Mouse (Mus musculus): ENCODE results near the gene Msl1.

Gene Msl1

GRCm38 (mm10) chr11:98795015-98795713 is at the start of gene Msl1:
Gene Msl1, plus strand, starts transcription at chr11:98795516.
- CTCF ChIA-PET = interaction anchor here (0.6 to 1.5 kb wide), 3 partner anchors 8 to 95 kb away, joined by 3 to 15 read pairs (median 4); no protein-coding TSS in a partner anchor

DNA sequence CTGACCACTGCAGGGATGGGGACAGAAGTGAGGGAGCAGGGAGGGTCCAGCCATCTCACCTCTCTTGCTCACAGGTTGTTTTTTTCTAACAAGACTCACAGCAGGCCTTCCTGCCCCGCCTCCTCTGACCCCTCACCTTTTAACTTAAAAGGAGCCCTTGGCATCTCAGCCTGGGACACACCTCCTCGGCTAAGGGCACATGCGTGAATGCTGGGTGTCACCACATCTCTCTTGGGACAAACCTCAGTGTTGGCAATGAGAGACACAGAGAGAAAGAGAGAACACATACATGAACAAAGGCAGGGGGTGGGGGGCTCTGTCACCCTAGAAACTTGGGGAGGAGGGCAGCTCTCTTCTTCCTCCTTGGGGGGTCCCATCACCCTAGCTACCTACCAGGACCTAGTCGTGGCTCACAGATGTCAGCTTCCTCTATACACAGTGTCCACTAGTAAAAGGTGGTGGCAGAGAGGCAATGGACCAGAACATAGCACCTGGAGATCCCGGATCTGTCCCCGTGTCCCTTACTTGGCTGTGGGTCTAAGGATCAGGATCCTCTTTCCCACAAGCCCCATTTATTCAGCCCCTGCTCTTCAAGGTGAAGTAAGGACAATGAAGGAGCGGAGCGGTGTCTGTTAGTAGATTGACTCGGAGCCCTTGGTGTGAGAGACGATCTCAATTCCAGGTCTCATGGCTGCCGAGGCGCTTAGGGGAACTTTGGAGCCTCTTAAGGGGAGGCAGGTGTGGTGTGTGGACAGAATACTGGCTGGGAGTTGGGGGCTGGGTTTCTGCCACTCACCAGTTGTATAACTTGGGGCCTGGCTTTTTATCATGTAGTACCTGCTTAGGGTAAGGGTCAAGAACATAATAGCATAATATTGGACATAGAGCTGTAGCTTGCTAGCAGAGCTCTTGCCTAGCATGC is 49.1 kb upstream of the Msl1 start:
- CTCF ChIA-PET = interaction anchor here (0.6 kb wide), 1 partner anchor 9 kb away, joined by 6 read pairs; no protein-coding TSS in a partner anchor

DNA sequence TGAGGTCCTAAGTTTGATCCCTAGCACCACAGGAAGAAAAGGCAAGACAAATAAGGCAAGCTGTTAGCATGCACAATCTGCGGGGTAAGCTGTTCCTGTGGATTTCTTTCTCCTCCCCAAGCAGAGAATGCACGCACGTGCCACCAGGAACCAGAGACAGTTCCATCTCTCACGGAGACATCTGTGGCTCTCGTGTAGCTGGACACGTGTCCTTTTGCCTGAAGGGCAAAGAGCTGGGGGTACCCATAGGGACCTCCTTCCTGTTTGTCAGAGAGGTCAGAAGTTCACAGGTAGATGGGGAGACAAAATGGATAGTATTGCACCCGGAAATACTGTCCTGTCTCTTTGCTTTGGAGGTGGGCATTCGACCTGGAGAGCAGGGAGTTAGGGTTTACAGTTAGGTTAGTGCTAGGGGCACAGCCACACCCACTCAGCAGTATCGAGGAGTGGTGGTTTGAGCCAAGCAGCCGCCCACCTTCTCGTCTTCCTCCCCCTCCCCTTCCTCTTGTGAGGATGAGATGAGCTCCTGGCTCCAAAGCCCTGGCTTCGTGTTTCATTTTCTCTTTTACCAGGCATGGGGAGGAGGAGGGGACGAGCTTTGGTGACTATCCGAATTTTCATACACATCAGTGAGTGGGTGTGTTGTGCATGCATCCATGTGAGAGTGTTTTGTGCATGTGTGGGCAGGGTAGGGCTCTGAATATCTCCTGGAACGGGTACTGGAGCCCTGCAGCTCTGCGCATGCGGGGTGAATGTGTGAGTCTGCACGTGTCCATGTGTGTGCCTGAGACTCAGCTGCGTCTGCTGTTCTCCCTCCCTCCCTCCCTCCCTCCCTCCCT is 48.2 kb upstream of the Msl1 start:
- CTCF ChIA-PET = interaction anchor here (0.6 kb wide), 3 partner anchors 8 to 1782 kb away, joined by 3 to 6 read pairs (median 5); no protein-coding TSS in a partner anchor

GRCm38 (mm10) chr11:98747804-98748505 is 47.4 kb upstream of the Msl1 start:
- CTCF ChIA-PET = interaction anchor here (0.6 kb wide), 1 partner anchor 9 kb away, joined by 3 read pairs; no protein-coding TSS in a partner anchor

GRCm38 (mm10) chr11:98748506-98749416 is 46.6 kb upstream of the Msl1 start:
- CTCF ChIA-PET = no interaction called here

- CTCF ChIA-PET = interaction anchor here (0.7 kb wide), 1 partner anchor 68 kb away, joined by 3 read pairs; no protein-coding TSS in a partner anchor
Measured at GRCm38 (mm10) chr11:98749716-98750115, 45.6 kb upstream of the Msl1 start.

DNA sequence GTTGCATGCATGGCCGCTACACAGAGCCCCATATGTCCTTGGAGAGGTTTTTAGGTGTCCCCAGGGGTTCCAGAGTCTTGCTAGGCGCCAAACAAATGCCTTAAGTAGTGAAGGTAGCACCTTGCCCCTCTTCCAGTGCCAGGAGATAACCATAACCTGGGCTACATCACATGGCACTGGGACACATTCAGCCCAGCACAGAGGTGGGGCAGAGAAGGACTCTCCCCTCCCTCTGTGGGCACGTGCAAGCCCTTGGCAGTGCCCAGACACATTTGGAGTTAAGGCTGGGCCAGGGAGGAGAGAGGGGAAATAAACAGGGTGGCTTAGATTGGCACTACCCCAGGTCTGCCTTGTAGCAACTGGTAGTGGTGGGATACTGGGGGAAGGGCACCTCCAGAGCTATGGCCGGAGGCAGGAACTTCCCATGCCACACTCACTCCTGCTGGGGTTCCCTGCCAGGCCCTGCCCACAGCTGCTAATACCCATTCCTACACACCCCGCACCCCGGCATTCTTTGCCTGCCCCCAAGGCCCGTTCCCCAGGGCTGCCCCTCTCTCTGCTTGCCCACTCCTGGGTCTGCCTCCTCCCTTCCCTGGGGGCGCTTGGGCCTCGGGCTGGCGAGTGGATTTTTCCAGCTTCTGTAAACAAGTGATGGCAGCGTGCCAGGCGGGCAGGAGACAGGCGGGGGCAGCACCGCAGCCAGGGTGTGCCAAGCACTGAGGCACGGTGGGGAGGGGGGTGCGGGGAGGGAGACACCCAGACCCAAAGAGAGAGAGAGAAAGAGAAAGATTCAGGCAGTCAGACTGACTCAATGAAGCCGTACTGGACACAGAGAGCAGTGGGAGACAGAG is 44.7 kb upstream of the Msl1 start:
- CTCF ChIA-PET = interaction anchor here (0.7 kb wide), 1 partner anchor 67 kb away, joined by 3 read pairs; no protein-coding TSS in a partner anchor

DNA sequence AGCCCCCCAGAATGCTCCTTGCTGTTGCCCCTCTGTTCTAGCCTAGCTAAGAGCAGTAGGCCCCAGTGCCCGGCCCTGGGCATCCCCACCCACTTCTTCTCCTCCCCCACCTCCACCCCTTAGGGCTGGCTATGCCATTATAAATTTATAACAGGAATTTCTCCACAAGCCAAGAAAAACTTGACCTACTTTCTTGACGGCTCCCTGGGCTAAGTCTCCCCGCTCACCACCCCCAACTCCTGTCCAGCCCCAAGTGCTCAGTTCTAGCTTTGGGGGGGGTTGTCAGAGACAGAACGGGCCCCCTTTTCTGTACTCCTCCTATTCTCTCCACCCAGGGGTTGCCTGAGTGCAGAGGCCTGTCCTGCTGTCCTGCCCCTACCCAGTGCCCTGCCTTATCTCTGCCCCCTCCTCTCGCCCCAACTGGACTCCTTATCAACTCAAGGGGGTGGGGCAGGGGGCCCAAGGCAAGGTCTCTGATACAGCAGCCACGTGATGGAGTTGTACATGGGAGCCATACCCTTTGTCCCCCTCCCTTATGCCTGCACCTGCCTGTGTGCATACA is 44.0 kb upstream of the Msl1 start:
- CTCF ChIA-PET = no interaction called here

- CTCF ChIA-PET = no interaction called here
Measured at GRCm38 (mm10) chr11:98752562-98753140, 42.7 kb upstream of the Msl1 start.

DNA sequence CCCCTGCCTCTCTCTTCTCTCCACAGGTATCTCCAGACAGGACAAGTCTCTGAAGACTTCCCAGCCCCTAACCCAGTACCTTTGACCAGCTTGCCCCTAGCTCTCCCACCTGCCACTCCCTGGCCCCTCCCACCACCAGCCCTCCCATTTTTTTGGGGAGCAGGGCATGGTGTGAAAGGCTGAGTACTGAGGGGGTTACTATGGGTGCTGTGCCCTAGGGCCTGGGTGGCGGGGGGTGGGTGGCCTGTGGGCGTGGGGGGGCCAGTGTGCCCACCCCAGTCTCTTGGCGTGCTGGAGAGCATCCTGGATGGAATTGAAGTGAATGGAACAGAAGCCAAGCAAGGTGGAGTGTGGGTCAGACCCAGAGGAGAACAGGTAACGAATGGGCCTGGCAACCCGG is 42.1 kb upstream of the Msl1 start:
- CTCF ChIA-PET = interaction anchor here (0.7 to 1.0 kb wide), 2 partner anchors 40 to 56 kb away, joined by 3 read pairs; no protein-coding TSS in a partner anchor

- CTCF ChIA-PET = interaction anchor here (0.6 to 1.0 kb wide), 2 partner anchors 13 to 55 kb away, joined by 3 read pairs; no protein-coding TSS in a partner anchor
Measured at GRCm38 (mm10) chr11:98754151-98754620, 41.1 kb upstream of the Msl1 start.

GRCm38 (mm10) chr11:98754621-98755181 is 40.6 kb upstream of the Msl1 start:
- CTCF ChIA-PET = no interaction called here

- CTCF ChIA-PET = interaction anchor here (0.7 kb wide), 1 partner anchor 82 kb away, joined by 3 read pairs; no protein-coding TSS in a partner anchor
Measured at GRCm38 (mm10) chr11:98755726-98756380, 39.5 kb upstream of the Msl1 start.

- CTCF ChIA-PET = interaction anchor here (0.7 kb wide), 1 partner anchor 81 kb away, joined by 3 read pairs; no protein-coding TSS in a partner anchor
Measured at GRCm38 (mm10) chr11:98756711-98757110, 38.6 kb upstream of the Msl1 start.

GRCm38 (mm10) chr11:98761939-98762338 is 33.4 kb upstream of the Msl1 start:
- CTCF ChIA-PET = interaction anchor here (0.7 kb wide), 1 partner anchor 12 kb away, joined by 3 read pairs; no protein-coding TSS in a partner anchor

DNA sequence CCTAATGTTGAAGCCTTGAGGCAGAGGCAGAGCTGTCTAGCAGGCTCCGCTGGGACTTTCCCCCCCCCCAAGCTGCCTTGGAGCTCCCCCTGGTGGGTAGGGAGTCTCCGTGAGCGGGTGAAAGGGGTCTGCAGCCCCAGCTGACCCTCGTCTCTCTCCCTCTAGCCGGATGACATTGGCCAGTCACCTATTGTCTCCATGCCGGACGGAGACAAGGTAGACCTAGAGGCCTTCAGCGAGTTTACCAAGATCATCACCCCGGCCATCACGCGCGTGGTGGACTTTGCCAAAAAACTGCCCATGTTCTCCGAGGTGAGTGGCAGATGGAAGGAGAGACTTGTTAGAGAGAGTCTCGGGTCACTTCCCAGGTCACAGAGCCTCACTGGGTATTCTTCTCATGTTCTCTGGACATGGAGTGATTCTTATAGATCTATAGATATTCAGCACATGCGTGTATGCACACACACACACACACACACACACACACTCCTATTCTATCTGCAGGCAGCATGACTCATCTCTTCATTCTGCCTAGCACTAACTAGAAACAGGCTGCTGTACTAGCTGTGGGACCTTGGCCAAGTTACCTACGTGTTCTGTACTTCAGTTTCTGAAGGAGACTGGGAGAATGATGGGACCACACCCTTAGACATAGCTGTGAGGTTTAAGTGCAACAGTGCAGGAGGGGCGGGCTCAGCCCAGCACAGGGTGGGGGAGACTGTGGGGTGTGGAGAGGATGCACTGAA is 32.4 kb upstream of the Msl1 start:
- CTCF ChIA-PET = no interaction called here
